Mouse (Mus musculus) embryonic fibroblast, embryonic 13.5 days (primary cell): Measurements from ENCODE around the gene Phactr2.

Experiments used
- CTCF ChIP-seq: IDR thresholded peaks from 2 replicates; pipeline ENCODE4 v1.5.1; 2011; ENCODE audit warnings: mild to moderate bottlenecking, control low read depth, low read length, moderate library complexity, borderline replicate concordance; ENCODE audit not compliant: insufficient read depth
- POLR2A ChIP-seq: IDR thresholded peaks from 2 replicates; pipeline ENCODE4 v1.6.1; 2011; ENCODE audit warnings: low read depth, mild to moderate bottlenecking, control low read depth, low read length, moderate library complexity

- TF ChIP-seq CTCF (no peak), POLR2A (no peak)
Observed at GRCm38 (mm10) chr10:13213956-13214355, 260.3 kb downstream of the Phactr2 start.
